Mouse (Mus musculus) liver, embryonic 14.5 days (tissue): ENCODE measurements around the gene 4930568D16Rik.

Experiments
- CTCF ChIP-seq: IDR thresholded peaks from 2 replicates; pipeline ENCODE4 v1.5.1; 2016; ENCODE audit warnings: antibody characterized with exemption, low read depth, control low read depth
- EP300 ChIP-seq: IDR thresholded peaks from 2 replicates; pipeline ENCODE4 v1.6.1; 2016; ENCODE audit warnings: antibody characterized with exemption, low read depth

GRCm38 (mm10) chr2:35314300-35314699, 53.2 kb downstream of the 4930568D16Rik start:
- TF ChIP-seq CTCF (no peak), EP300 (no peak)
